Comparison of ENCODE assay signal across 20 mouse cellular contexts in genomic region chr13:44451224-44451623, GRCm38 (mm10).
A peak's percentile ranks its signal among the peaks of the same experiment; 100 is the strongest.
DNase-seq lines count a peak whose midpoint lies in the region; ATAC-seq and TF ChIP-seq lines count a peak whose summit lies in the region.
"Had no signal": no experiment of that assay in that cellular context is flagged by ENCODE, and none has a peak within 500 bp of the region (broad histone marks: within the 10 kb centered on the region; RNA-seq: fewer than 3 reads in every experiment).

No protein-coding gene starts in this region.

- no peak overlapping the region for H3K9ac ChIP-seq in intestine, embryonic 16.5 days (ENCODE audit: low read depth, low read length)
- H3K9ac ChIP-seq in kidney, postnatal 0 days (ENCODE audit: low read depth, low read length) = no peak overlapping the region
- H3K9ac ChIP-seq in limb, embryonic 14.5 days (ENCODE audit: low read depth, low read length, severe bottlenecking) = no peak overlapping the region
- H3K9ac ChIP-seq: embryonic facial prominence, embryonic 15.5 days; forebrain, postnatal 0 days; heart, embryonic 12.5 days; hindbrain, embryonic 12.5 days; liver, embryonic 15.5 days; midbrain, embryonic 13.5 days; neural tube, embryonic 13.5 days had no signal

- H3K27ac ChIP-seq in intestine, embryonic 16.5 days (ENCODE audit: low read length) = peak overlapping the region; percentile 53
- H3K27ac ChIP-seq in kidney, postnatal 0 days = peak overlapping the region; percentile 73
- no peak overlapping the region for H3K27ac ChIP-seq in limb, embryonic 14.5 days (replicated peaks; ENCODE audit: low read depth, low read length)
- H3K27ac ChIP-seq: embryonic facial prominence, embryonic 15.5 days; hindbrain, embryonic 12.5 days; liver, embryonic 15.5 days; midbrain, embryonic 13.5 days; neural tube, embryonic 13.5 days had no signal

- no peaks in the 10 kb centered on the region for H3K36me3 ChIP-seq in intestine, embryonic 16.5 days (ENCODE audit: control insufficient read depth, insufficient read depth, low read length)
- no peaks in the 10 kb centered on the region for H3K36me3 ChIP-seq in kidney, postnatal 0 days (ENCODE audit: insufficient read depth, low read length)
- no peaks in the 10 kb centered on the region for H3K36me3 ChIP-seq in limb, embryonic 14.5 days (ENCODE audit: control insufficient read depth, insufficient read depth, low read length)
- H3K36me3 ChIP-seq: embryonic facial prominence, embryonic 15.5 days; heart, embryonic 12.5 days; hindbrain, embryonic 12.5 days; liver, embryonic 15.5 days; midbrain, embryonic 13.5 days; neural tube, embryonic 13.5 days had no signal

- 64% methylated on average over 5 of the region's 5 CpGs for WGBS in intestine, embryonic 16.5 days
- 60% methylated on average over 5 of the region's 5 CpGs for WGBS in kidney, postnatal 0 days
- 54% methylated on average over 5 of the region's 5 CpGs for WGBS in limb, embryonic 14.5 days

- no peak for TF ChIP-seq POLR2A in limb, embryonic 14.5 days (IDR thresholded peaks at IDR 0.05; ENCODE audit: borderline replicate concordance, extremely low read depth, insufficient read depth, insufficient read length)

- no peak overlapping the region for H3K4me2 ChIP-seq in intestine, embryonic 16.5 days (ENCODE audit: low read depth, low read length)
- H3K4me2 ChIP-seq in kidney, postnatal 0 days (ENCODE audit: low read length) = no peak overlapping the region
- no peak overlapping the region for H3K4me2 ChIP-seq in limb, embryonic 14.5 days (replicated peaks; ENCODE audit: low read depth, low read length, severe bottlenecking)
- H3K4me2 ChIP-seq: embryonic facial prominence, embryonic 15.5 days; heart, embryonic 12.5 days; hindbrain, embryonic 12.5 days; liver, embryonic 15.5 days; midbrain, embryonic 13.5 days; neural tube, embryonic 13.5 days had no signal

- peaks cover 6% of the 10 kb centered on the region; the same call in 1 of the 2 replicates for H3K4me1 ChIP-seq in intestine, embryonic 16.5 days (ENCODE audit: control insufficient read depth, insufficient read depth, low read length)
- no peaks in the 10 kb centered on the region for H3K4me1 ChIP-seq in kidney, postnatal 0 days (replicated peaks; ENCODE audit: insufficient read depth, low read length)
- H3K4me1 ChIP-seq in limb, embryonic 14.5 days (ENCODE audit: control insufficient read depth, insufficient read depth, low read length) = no peaks in the 10 kb centered on the region; the same call in 1 of the 2 replicates

- no peak overlapping the region for H3K4me3 ChIP-seq in intestine, embryonic 16.5 days (ENCODE audit: low read length)
- no peak overlapping the region for H3K4me3 ChIP-seq in kidney, postnatal 0 days (replicated peaks; ENCODE audit: low read depth, low read length)
- no peak overlapping the region for H3K4me3 ChIP-seq in limb, embryonic 14.5 days (replicated peaks; ENCODE audit: low read length)
- H3K4me3 ChIP-seq: embryonic facial prominence, embryonic 15.5 days; heart, embryonic 12.5 days; hindbrain, embryonic 12.5 days; liver, embryonic 15.5 days; midbrain, embryonic 13.5 days; neural tube, embryonic 13.5 days had no signal

- peak; percentile 48 for DNase-seq in kidney, adult 18-20 months
- DNase-seq in kidney, postnatal 0 days (ENCODE audit: low spot score) = peak; percentile 51
- peak; percentile 16 for DNase-seq in limb, embryonic 14.5 days (ENCODE audit: low spot score)
- no peak for DNase-seq in spleen, postnatal 36 days (ENCODE audit: low spot score in 2 of 2)
- no peak for DNase-seq in testis, postnatal 14 days (ENCODE audit: low spot score)
- no peak for DNase-seq in adrenal gland, postnatal 14 days
- DNase-seq: cerebellum, postnatal 10 days; forebrain, postnatal 0 days; heart, postnatal 14 days; layer of hippocampus, adult 9-11 months; lung, postnatal 10 days; right cerebral cortex, postnatal 14 days; thymus, postnatal 25 days had no signal

- no peaks in the 10 kb centered on the region for H3K27me3 ChIP-seq in intestine, embryonic 16.5 days (replicated peaks; ENCODE audit: control insufficient read depth, insufficient read depth, low read length)
- H3K27me3 ChIP-seq in kidney, postnatal 0 days (ENCODE audit: insufficient read depth, low read length) = no peaks in the 10 kb centered on the region
- H3K27me3 ChIP-seq in limb, embryonic 14.5 days (ENCODE audit: control insufficient read depth, insufficient read depth, low read length) = no peaks in the 10 kb centered on the region
- H3K27me3 ChIP-seq: embryonic facial prominence, embryonic 15.5 days; heart, embryonic 12.5 days; hindbrain, embryonic 12.5 days; liver, embryonic 15.5 days; midbrain, embryonic 13.5 days; neural tube, embryonic 13.5 days had no signal

- ATAC-seq in intestine, embryonic 16.5 days = peak; percentile 87
- peak; percentile 59; the same call in 1 of the 2 replicates for ATAC-seq in kidney, postnatal 0 days (replicated peaks; ENCODE audit: low FRiP score, low read depth)
- no peak for ATAC-seq in limb, embryonic 14.5 days (ENCODE audit: low FRiP score, low read depth)
- ATAC-seq: forebrain, postnatal 0 days; midbrain, embryonic 13.5 days had no signal

- 0 out of 2 replicates have a peak, but pooled peaks cover 3% of the 10 kb centered on the region for H3K9me3 ChIP-seq in intestine, embryonic 16.5 days (ENCODE audit: control insufficient read depth, low read length)
- H3K9me3 ChIP-seq in kidney, postnatal 0 days (replicated peaks; ENCODE audit: low read length) = no peaks in the 10 kb centered on the region
- no peaks in the 10 kb centered on the region for H3K9me3 ChIP-seq in limb, embryonic 14.5 days (ENCODE audit: control insufficient read depth, low read length)
- H3K9me3 ChIP-seq: embryonic facial prominence, embryonic 15.5 days; hindbrain, embryonic 12.5 days; liver, embryonic 15.5 days; midbrain, embryonic 13.5 days had no signal

- no peak; the same call in 1 of the 2 replicates for TF ChIP-seq CTCF in kidney, postnatal 0 days (IDR thresholded peaks at IDR 0.05; ENCODE audit: low read depth)

Comparison
In these comparisons a context has a peak if more than half of its experiments do, and no peak if none do; other contexts are left out.
1. DNase-seq: peak in kidney, adult 18-20 months (single experiment), kidney, postnatal 0 days (single experiment) and limb, embryonic 14.5 days (single experiment); none in spleen, postnatal 36 days (0 of 2), testis, postnatal 14 days (single experiment) and adrenal gland, postnatal 14 days (single experiment).